Mouse (Mus musculus): ENCODE measurements at regions not wholly inside any gene's neighbourhood (a gene's known extent, or its start where the extent isn't known, plus 50 kb on each side); places are given as distances from the start of the nearest gene placed in this dataset.

- Histone ChIP-seq H3K36me3 (ENCODE audit: control insufficient read depth, insufficient read depth, low read length, poor library complexity, severe bottlenecking) (no peaks in the 10 kb centered on the region), H3K4me1 (ENCODE audit: control insufficient read depth in 2 of 2, insufficient read depth in 2 of 2, low read length in 2 of 2, poor library complexity in 1 of 2) (no peaks in the 10 kb centered on the region), H3K4me3 (ENCODE audit: insufficient read depth in 1 of 2, low read depth in 1 of 2, low read length in 2 of 2, poor library complexity in 1 of 2, severe bottlenecking in 1 of 2) (no peak overlapping the region), H3K9me3 (ENCODE audit: control insufficient read depth, insufficient read depth, low read depth, low read length) (no peaks in the 10 kb centered on the region), H3K27ac (ENCODE audit: insufficient read depth, low read depth, low read length, poor library complexity, severe bottlenecking) (no peak overlapping the region), H3K9ac (ENCODE audit: insufficient read depth, low read depth, low read length, poor library complexity, severe bottlenecking) (no peak overlapping the region)
- in situ Hi-C loops (cut with MboI; ENCODE audit: low sequenced_read_pairs in 2 of 2, unreplicated experiment in 2 of 2), result loop anchor here in 1 of 2 experiments (25.0 kb wide), 1 partner anchor 508 kb away; no protein-coding TSS in a partner anchor
- TF ChIP-seq MAFK (IDR thresholded peaks at IDR 0.05; ENCODE audit: insufficient read depth, low read depth, low read length) (no peak), HCFC1 (IDR thresholded peaks at IDR 0.05; ENCODE audit: borderline replicate concordance, insufficient read depth, low read length) (no peak), ZNF384 (IDR thresholded peaks at IDR 0.05; ENCODE audit: low read depth, low read length) (no peak), CHD2 (IDR thresholded peaks at IDR 0.05; ENCODE audit: low read depth, low read length) (no peak), ZC3H11A (IDR thresholded peaks at IDR 0.05; ENCODE audit: borderline replicate concordance, low read depth, low read length) (no peak; the same call in 1 of the 2 replicates)
- no peak for DNase-seq (ENCODE audit: low read depth, low spot score)
Measured at GRCm38 (mm10) chrX:142554161-142554560, 127.0 kb upstream of the Tmem164 start.

DNA sequence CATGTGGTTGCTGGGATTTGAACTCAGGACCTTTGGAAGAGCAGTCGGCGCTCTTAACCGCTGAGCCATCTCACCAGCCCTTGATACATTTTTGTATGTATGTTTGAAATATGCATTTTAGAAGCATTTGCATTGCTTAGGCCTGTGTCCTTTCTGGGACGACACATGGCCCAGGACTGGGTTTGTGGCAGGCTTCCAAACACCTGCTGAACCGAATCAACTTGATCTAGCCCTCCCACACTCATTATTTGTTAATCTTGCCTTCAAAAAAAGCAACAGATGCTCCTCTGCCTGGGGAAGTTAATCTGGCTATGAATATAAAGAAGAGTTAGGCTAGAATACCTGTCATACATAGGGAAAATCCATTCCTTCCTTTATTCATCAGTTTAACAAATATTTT lies 123.7 kb upstream of the Tmem164 start:
- TF ChIP-seq MAFK (IDR thresholded peaks at IDR 0.05; ENCODE audit: insufficient read depth, low read depth, low read length), result no peak
- no peak for TF ChIP-seq CHD2 (IDR thresholded peaks at IDR 0.05; ENCODE audit: low read depth, low read length)
- no peak for TF ChIP-seq ZNF384 (IDR thresholded peaks at IDR 0.05; ENCODE audit: low read depth, low read length)

DNA sequence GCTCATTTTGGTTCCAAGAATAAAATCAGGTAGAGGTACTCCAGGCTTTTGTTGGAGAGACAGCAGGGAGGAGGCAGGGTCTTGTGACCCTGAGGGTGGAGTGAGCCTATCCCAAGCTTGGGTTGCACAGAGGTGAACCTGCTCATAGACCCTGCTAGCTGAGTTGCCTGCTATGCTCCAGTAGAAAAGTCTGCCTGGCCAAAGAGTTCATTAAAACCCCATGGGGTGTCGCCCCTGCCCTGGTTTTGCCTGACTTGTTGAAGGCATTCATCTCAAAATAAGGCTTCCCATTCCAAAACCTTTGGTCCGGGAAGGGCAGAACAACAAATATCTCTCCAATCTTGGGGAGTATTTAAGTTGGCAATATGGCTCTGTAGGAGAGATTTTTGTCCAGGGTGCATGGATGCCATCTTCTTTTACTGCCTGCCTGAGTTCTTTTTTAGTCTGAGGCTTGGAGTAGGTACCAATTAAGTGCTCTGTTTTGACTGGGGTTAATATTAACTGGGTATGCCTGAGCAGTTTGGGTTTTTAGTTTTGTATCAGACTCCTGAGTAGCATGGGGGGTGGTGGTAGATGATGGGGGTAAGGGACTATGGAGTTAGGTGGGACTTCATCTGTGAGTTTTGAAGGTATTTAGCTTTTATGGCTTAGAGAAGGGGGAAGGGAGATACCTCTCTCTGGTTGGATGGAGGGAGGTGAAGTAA lies 120.8 kb upstream of the Tmem164 start:
- no peaks in the 10 kb centered on the region for H3K4me1 ChIP-seq (ENCODE audit: control insufficient read depth in 2 of 2, insufficient read depth in 2 of 2, low read length in 2 of 2, poor library complexity in 1 of 2)
- H3K36me3 ChIP-seq (ENCODE audit: control insufficient read depth, insufficient read depth, low read length, poor library complexity, severe bottlenecking), result no peaks in the 10 kb centered on the region
- no peak overlapping the region for H3K4me3 ChIP-seq (ENCODE audit: insufficient read depth in 1 of 2, low read depth in 1 of 2, low read length in 2 of 2, poor library complexity in 1 of 2, severe bottlenecking in 1 of 2)
- no peak for TF ChIP-seq CHD2 (IDR thresholded peaks at IDR 0.05; ENCODE audit: low read depth, low read length)
- TF ChIP-seq ZNF384 (IDR thresholded peaks at IDR 0.05; ENCODE audit: low read depth, low read length), result no peak
- no peak for DNase-seq (ENCODE audit: low read depth, low spot score)
- H3K9me3 ChIP-seq (ENCODE audit: control insufficient read depth, insufficient read depth, low read depth, low read length), result no peaks in the 10 kb centered on the region
- no peak overlapping the region for H3K27ac ChIP-seq (ENCODE audit: insufficient read depth, low read depth, low read length, poor library complexity, severe bottlenecking)
- in situ Hi-C loops (cut with MboI; ENCODE audit: low sequenced_read_pairs in 2 of 2, unreplicated experiment in 2 of 2), result loop anchor here in 1 of 2 experiments (25.0 kb wide), 1 partner anchor 502 kb away; no protein-coding TSS in a partner anchor
- no peak overlapping the region for H3K9ac ChIP-seq (ENCODE audit: insufficient read depth, low read depth, low read length, poor library complexity, severe bottlenecking)

More for the DNA sequence above, 123.7 kb upstream of the Tmem164 start:
- H3K27ac ChIP-seq (ENCODE audit: insufficient read depth, low read depth, low read length, poor library complexity, severe bottlenecking), result no peak overlapping the region
- H3K9ac ChIP-seq (ENCODE audit: insufficient read depth, low read depth, low read length, poor library complexity, severe bottlenecking), result no peak overlapping the region
- in situ Hi-C loops (cut with MboI; ENCODE audit: low sequenced_read_pairs in 2 of 2, unreplicated experiment in 2 of 2), result loop anchor here in 1 of 2 experiments (25.0 kb wide), 1 partner anchor 505 kb away; no protein-coding TSS in a partner anchor
- H3K4me3 ChIP-seq (ENCODE audit: insufficient read depth in 1 of 2, low read depth in 1 of 2, low read length in 2 of 2, poor library complexity in 1 of 2, severe bottlenecking in 1 of 2), result no peak overlapping the region
- H3K9me3 ChIP-seq (ENCODE audit: control insufficient read depth, insufficient read depth, low read depth, low read length), result no peaks in the 10 kb centered on the region
- H3K36me3 ChIP-seq (ENCODE audit: control insufficient read depth, insufficient read depth, low read length, poor library complexity, severe bottlenecking), result no peaks in the 10 kb centered on the region
- H3K4me1 ChIP-seq (ENCODE audit: control insufficient read depth in 2 of 2, insufficient read depth in 2 of 2, low read length in 2 of 2, poor library complexity in 1 of 2), result no peaks in the 10 kb centered on the region
- no peak for DNase-seq (ENCODE audit: low read depth, low spot score)

DNA sequence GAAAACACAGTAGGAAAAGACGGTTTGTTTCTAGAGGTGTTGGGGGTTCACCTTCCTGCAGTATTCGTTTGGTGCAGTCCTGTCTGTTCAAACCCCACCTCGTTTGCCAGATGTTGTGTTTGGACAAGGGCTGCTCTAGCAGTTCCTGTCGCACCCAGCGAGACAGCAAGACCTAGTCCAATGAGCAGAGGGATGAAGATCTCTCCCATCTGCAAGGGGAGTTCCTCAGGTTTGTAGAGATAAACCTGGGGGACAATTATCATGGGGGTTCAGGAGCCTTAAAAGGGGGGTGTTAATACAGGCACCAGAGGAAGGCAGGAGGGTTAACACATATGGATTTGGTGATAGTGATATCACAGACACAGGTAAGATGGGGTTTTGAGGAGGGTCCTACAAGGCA lies 119.4 kb upstream of the Tmem164 start:
- H3K9me3 ChIP-seq (ENCODE audit: control insufficient read depth, insufficient read depth, low read depth, low read length), result no peaks in the 10 kb centered on the region
- in situ Hi-C loops (cut with MboI; ENCODE audit: low sequenced_read_pairs in 2 of 2, unreplicated experiment in 2 of 2), result loop anchor here in 1 of 2 experiments (25.0 kb wide), 1 partner anchor 501 kb away; no protein-coding TSS in a partner anchor
- H3K4me3 ChIP-seq (ENCODE audit: insufficient read depth in 1 of 2, low read depth in 1 of 2, low read length in 2 of 2, poor library complexity in 1 of 2, severe bottlenecking in 1 of 2), result no peak overlapping the region
- no peaks in the 10 kb centered on the region for H3K4me1 ChIP-seq (ENCODE audit: control insufficient read depth in 2 of 2, insufficient read depth in 2 of 2, low read length in 2 of 2, poor library complexity in 1 of 2)
- TF ChIP-seq MAFK (IDR thresholded peaks at IDR 0.05; ENCODE audit: insufficient read depth, low read depth, low read length) (no peak), ZC3H11A (IDR thresholded peaks at IDR 0.05; ENCODE audit: borderline replicate concordance, low read depth, low read length) (no peak), CHD2 (IDR thresholded peaks at IDR 0.05; ENCODE audit: low read depth, low read length) (no peak), HCFC1 (IDR thresholded peaks at IDR 0.05; ENCODE audit: borderline replicate concordance, insufficient read depth, low read length) (no peak), ZNF384 (IDR thresholded peaks at IDR 0.05; ENCODE audit: low read depth, low read length) (no peak)
- H3K27ac ChIP-seq (ENCODE audit: insufficient read depth, low read depth, low read length, poor library complexity, severe bottlenecking), result no peak overlapping the region
- no peak overlapping the region for H3K9ac ChIP-seq (ENCODE audit: insufficient read depth, low read depth, low read length, poor library complexity, severe bottlenecking)
- H3K36me3 ChIP-seq (ENCODE audit: control insufficient read depth, insufficient read depth, low read length, poor library complexity, severe bottlenecking), result no peaks in the 10 kb centered on the region
- no peak for DNase-seq (ENCODE audit: low read depth, low spot score)
